Mouse (Mus musculus) kidney, adult 2 months (tissue): ENCODE data around the gene Ccdc188. TPM values are rescaled to one million over a fixed set of nuclear protein-coding genes. Genes with fewer than 3 reads are reported as not detected.
A peak's percentile ranks its signal among the peaks of the same experiment; 100 is the strongest.
"Not testable (repeated sequence)": the region's sequence is repeated elsewhere in the genome, so short reads cannot be mapped to it uniquely, and the experiment has no call there.

Experiments used
- DNase-seq: peaks from one replicate; pipeline ENCODE4 v3.0.0; 2021
- H3K27ac ChIP-seq: fragments of 200-500 bp; 2 replicates; pipeline ENCODE4 v1.5.1; 2012; ENCODE audit warnings: low read depth, low read length, control low read depth, inconsistent platforms; ENCODE audit not compliant: insufficient read depth
- H3K27me3 ChIP-seq: fragments of 200-500 bp; replicated peaks from 2 replicates; pipeline ENCODE4 v1.6.1; 2012; ENCODE audit warnings: mild to moderate bottlenecking, moderate library complexity, low read length, inconsistent platforms; ENCODE audit not compliant: control insufficient read depth, insufficient read depth
- H3K36me3 ChIP-seq: fragments of 200-500 bp; 2 replicates; pipeline ENCODE4 v1.6.1; 2012; ENCODE audit warnings: mild to moderate bottlenecking, moderate library complexity, low read length, inconsistent platforms; ENCODE audit not compliant: control insufficient read depth, insufficient read depth
- H3K4me1 ChIP-seq: fragments of 200-500 bp; 2 replicates; pipeline ENCODE4 v1.6.1; 2011; ENCODE audit warnings: low read length; ENCODE audit not compliant: control insufficient read depth, insufficient read depth
- H3K4me3 ChIP-seq: fragments of 200-500 bp; 2 replicates; pipeline ENCODE4 v1.5.1; 2011; ENCODE audit warnings: mild to moderate bottlenecking, low read depth, low read length, control low read depth; ENCODE audit not compliant: insufficient read depth
- CTCF ChIP-seq: fragments of 200-500 bp; conservative IDR thresholded peaks from 2 replicates; pipeline ENCODE4 v1.5.1; 2011; ENCODE audit warnings: low read depth, mild to moderate bottlenecking, control low read depth, low read length, moderate library complexity, mixed read lengths; ENCODE audit not compliant: insufficient read depth, insufficient read length
- POLR2A ChIP-seq: fragments of 200-500 bp; IDR thresholded peaks from one replicate; pipeline ENCODE4 v1.6.1; 2011; ENCODE audit warnings: low read depth, low read length, control low read depth
- WGBS: fragments of 180-500 bp; shearing (Covaris S2); methylation state at CpG from one replicate; pipeline ENCODE4 v1.1.7; 2018; 5-methylcytosine and 5-hydroxymethylcytosine counted together
- polyA plus RNA-seq: library from polyadenylated mRNA; depleted of rRNA; stranded (reverse); fragments of >200 nt; gene quantifications from 2 replicates; pipeline ENCODE4 v1.2.3, GENCODE M21; 2012

Gene Ccdc188
- polyA plus RNA-seq, 1 experiment = not detected

GRCm38 (mm10) chr16:18194208-18194985, 23.3 kb upstream of the Ccdc188 start:
- TF ChIP-seq CTCF = no peak
- TF ChIP-seq POLR2A = no peak
- no peak overlapping the region for H3K4me3 ChIP-seq
- no peak overlapping the region for H3K27ac ChIP-seq
- peak; percentile 77 for DNase-seq
- WGBS = 46% methylated on average over 15 of the region's 15 CpGs
- H3K4me1 ChIP-seq = no peaks in the 10 kb centered on the region
- no peaks in the 10 kb centered on the region for H3K36me3 ChIP-seq
- H3K27me3 ChIP-seq = no peaks in the 10 kb centered on the region

- no peak for TF ChIP-seq POLR2A
- TF ChIP-seq CTCF = no peak
- no peaks in the 10 kb centered on the region for H3K27me3 ChIP-seq
- H3K4me3 ChIP-seq = no peak overlapping the region
- no peaks in the 10 kb centered on the region for H3K4me1 ChIP-seq
- WGBS = 38% methylated on average over 5 of the region's 5 CpGs
- H3K27ac ChIP-seq = no peak overlapping the region
- no peaks in the 10 kb centered on the region for H3K36me3 ChIP-seq
- DNase-seq = no peak
Observed at GRCm38 (mm10) chr16:18195068-18195467, 22.6 kb upstream of the Ccdc188 start.

GRCm38 (mm10) chr16:18195561-18195960, 22.1 kb upstream of the Ccdc188 start:
- not testable (repeated sequence) for H3K27ac ChIP-seq, H3K27me3 ChIP-seq, DNase-seq, H3K4me1 ChIP-seq, H3K4me3 ChIP-seq, H3K36me3 ChIP-seq
- WGBS = 33% methylated on average over 3 of the region's 3 CpGs

- no peaks in the 10 kb centered on the region for H3K27me3 ChIP-seq
- H3K36me3 ChIP-seq = no peaks in the 10 kb centered on the region
- H3K4me3 ChIP-seq = no peak overlapping the region
- no peaks in the 10 kb centered on the region for H3K4me1 ChIP-seq
- no peak for DNase-seq
- H3K27ac ChIP-seq = no peak overlapping the region
- WGBS = 88% methylated on average over 6 of the region's 6 CpGs
- TF ChIP-seq CTCF = no peak
- TF ChIP-seq POLR2A = no peak
Observed at GRCm38 (mm10) chr16:18197881-18198280, 19.8 kb upstream of the Ccdc188 start.

GRCm38 (mm10) chr16:18198365-18199098, 19.1 kb upstream of the Ccdc188 start:
- Histone ChIP-seq H3K36me3 (no peaks in the 10 kb centered on the region), H3K4me1 (no peaks in the 10 kb centered on the region), H3K27ac (no peak overlapping the region), H3K4me3 (no peak overlapping the region), H3K27me3 (no peaks in the 10 kb centered on the region)
- DNase-seq = no peak
- 66% methylated on average over 10 of the region's 10 CpGs for WGBS
- TF ChIP-seq CTCF (no peak), POLR2A (no peak)

GRCm38 (mm10) chr16:18200062-18200461, 17.6 kb upstream of the Ccdc188 start:
- TF ChIP-seq CTCF (no peak), POLR2A (no peak)
- no peak for DNase-seq
- Histone ChIP-seq H3K36me3 (no peaks in the 10 kb centered on the region), H3K4me3 (no peak overlapping the region), H3K4me1 (no peaks in the 10 kb centered on the region), H3K27ac (no peak overlapping the region), H3K27me3 (no peaks in the 10 kb centered on the region)
- 71% methylated on average over 2 of the region's 2 CpGs for WGBS

GRCm38 (mm10) chr16:18201620-18202019, 16.1 kb upstream of the Ccdc188 start:
- no peaks in the 10 kb centered on the region for H3K4me1 ChIP-seq
- H3K27me3 ChIP-seq = no peaks in the 10 kb centered on the region
- 79% methylated on average over 1 of the region's 1 CpGs for WGBS
- TF ChIP-seq POLR2A (no peak), CTCF (no peak)
- H3K4me3 ChIP-seq = no peak overlapping the region
- no peaks in the 10 kb centered on the region for H3K36me3 ChIP-seq
- no peak overlapping the region for H3K27ac ChIP-seq
- DNase-seq = no peak

- no peak overlapping the region for H3K4me3 ChIP-seq
- no peaks in the 10 kb centered on the region for H3K27me3 ChIP-seq
- no peak overlapping the region for H3K27ac ChIP-seq
- DNase-seq = no peak
- WGBS = 90% methylated on average over 1 of the region's 1 CpGs
- no peaks in the 10 kb centered on the region for H3K4me1 ChIP-seq
- no peak for TF ChIP-seq POLR2A
- no peak for TF ChIP-seq CTCF
- no peaks in the 10 kb centered on the region for H3K36me3 ChIP-seq
Observed at GRCm38 (mm10) chr16:18202061-18202460, 15.6 kb upstream of the Ccdc188 start.
